Mouse (Mus musculus) midbrain, postnatal 0 days (tissue): Measurements from ENCODE around the gene Ptrh1. TPM values are rescaled to one million over a fixed set of nuclear protein-coding genes. Genes with fewer than 3 reads are reported as not detected.
A peak's percentile ranks its signal among the peaks of the same experiment; 100 is the strongest.

ENCODE experiments used
- ATAC-seq: fragments of 200-750 bp; cut with Nextera tagmentation; 2 replicates; pipeline ENCODE4 v1.8.0; 2017; ENCODE audit warnings: moderate number of reproducible peaks, mild to moderate bottlenecking, moderate TSS enrichment, moderate library complexity; ENCODE audit not compliant: low FRiP score
- DNase-seq: peaks from one replicate; pipeline ENCODE4 v3.0.0-alpha.2; 2015; ENCODE audit warnings: low spot score
- H3K27ac ChIP-seq: fragments of 300-500 bp; sonication (generic); 2 replicates; pipeline ENCODE4 v1.5.1; 2014; ENCODE audit warnings: low read depth, mild to moderate bottlenecking, low read length, mixed read lengths
- H3K27me3 ChIP-seq: fragments of 300-500 bp; sonication (generic); 2 replicates; pipeline ENCODE4 v1.6.1; 2014; ENCODE audit warnings: low read length, control low read depth, mixed read lengths; ENCODE audit not compliant: insufficient read depth
- H3K36me3 ChIP-seq: fragments of 300-500 bp; sonication (generic); 2 replicates; pipeline ENCODE4 v1.6.1; 2014; ENCODE audit warnings: low read length, control low read depth, mixed read lengths; ENCODE audit not compliant: insufficient read depth
- H3K4me1 ChIP-seq: fragments of 300-500 bp; sonication (generic); 2 replicates; pipeline ENCODE4 v1.6.1; 2014; ENCODE audit warnings: mild to moderate bottlenecking, control low read depth, antibody characterized with exemption, low read length, mixed read lengths; ENCODE audit not compliant: insufficient read depth
- H3K4me2 ChIP-seq: fragments of 300-500 bp; sonication (generic); 2 replicates; pipeline ENCODE4 v1.6.1; 2014; ENCODE audit warnings: low read depth, mild to moderate bottlenecking, low read length, mixed read lengths; ENCODE audit not compliant: poor library complexity, severe bottlenecking
- H3K4me3 ChIP-seq: fragments of 300-500 bp; sonication (generic); 2 replicates; pipeline ENCODE4 v1.5.1; 2014; ENCODE audit warnings: low read depth, mild to moderate bottlenecking, low read length, moderate library complexity
- H3K9ac ChIP-seq: fragments of 300-500 bp; sonication (generic); replicated peaks from 2 replicates; pipeline ENCODE4 v1.6.1; 2014; ENCODE audit warnings: mild to moderate bottlenecking, low read length, moderate library complexity, mixed read lengths; ENCODE audit not compliant: poor library complexity, severe bottlenecking
- H3K9me3 ChIP-seq: fragments of 300-500 bp; sonication (generic); 2 replicates; pipeline ENCODE4 v1.6.1; 2016; ENCODE audit warnings: low read length, control low read depth
- CTCF ChIP-seq: IDR thresholded peaks from 2 replicates; pipeline ENCODE4 v1.5.1; 2016; ENCODE audit warnings: antibody characterized with exemption, mild to moderate bottlenecking
- WGBS: fragments of 180-500 bp; shearing (Covaris S2); extraction: QIAGEN DNeasy Blood & Tissue Kit; methylation state at CpG from one replicate; pipeline ENCODE4 v1.1.7; 2014; 5-methylcytosine and 5-hydroxymethylcytosine counted together
- polyA plus RNA-seq: library from polyadenylated mRNA; unstranded; fragments of >200 nt; fragmentation: Nextera tagmentation; extraction: Ambion mirVana; gene quantifications from 2 replicates; pipeline ENCODE4 v1.2.1, GENCODE M21; 2015
- total RNA-seq: library from RNA; depleted of rRNA; stranded (reverse); fragments of >200 nt; gene quantifications from 2 replicates; pipeline ENCODE4 v1.2.3, GENCODE M21; 2014; rRNA removed

Ptrh1 gene
- total and polyA plus RNA-seq, 2 experiments from 2014 or later, result 2.1 to 3.9 TPM

DNA sequence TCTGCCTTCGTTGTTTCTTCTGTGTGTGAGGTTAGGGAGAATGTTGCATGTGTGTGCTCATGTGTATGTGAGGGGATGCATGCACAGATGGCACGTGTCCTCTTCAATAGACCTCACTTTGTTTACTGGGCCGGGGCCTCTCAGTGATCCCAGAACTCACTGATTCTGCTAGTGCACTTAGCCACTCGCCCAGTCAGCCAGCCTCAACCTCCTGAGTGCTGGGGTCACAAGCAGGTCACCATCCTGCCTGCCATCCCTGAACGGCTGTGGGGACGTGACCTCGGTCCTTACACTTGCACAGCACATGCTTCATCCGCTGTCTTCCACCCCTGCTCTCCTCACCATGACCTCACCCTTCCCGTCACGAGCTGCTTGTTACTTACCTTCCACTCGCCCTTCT, 47.6 kb downstream of the Ptrh1 start:
- Histone ChIP-seq H3K27ac (no peak overlapping the region), H3K9me3 (no peaks in the 10 kb centered on the region), H3K4me2 (no peak overlapping the region), H3K9ac (no peak overlapping the region), H3K4me1 (no peaks in the 10 kb centered on the region), H3K27me3 (no peaks in the 10 kb centered on the region), H3K4me3 (no peak overlapping the region), H3K36me3 (peaks cover 30% of the 10 kb centered on the region)
- WGBS, result 72% methylated on average over 11 of the region's 11 CpGs
- TF ChIP-seq CTCF, result no peak
- ATAC-seq (no peak), DNase-seq (peak; percentile 40)

DNA sequence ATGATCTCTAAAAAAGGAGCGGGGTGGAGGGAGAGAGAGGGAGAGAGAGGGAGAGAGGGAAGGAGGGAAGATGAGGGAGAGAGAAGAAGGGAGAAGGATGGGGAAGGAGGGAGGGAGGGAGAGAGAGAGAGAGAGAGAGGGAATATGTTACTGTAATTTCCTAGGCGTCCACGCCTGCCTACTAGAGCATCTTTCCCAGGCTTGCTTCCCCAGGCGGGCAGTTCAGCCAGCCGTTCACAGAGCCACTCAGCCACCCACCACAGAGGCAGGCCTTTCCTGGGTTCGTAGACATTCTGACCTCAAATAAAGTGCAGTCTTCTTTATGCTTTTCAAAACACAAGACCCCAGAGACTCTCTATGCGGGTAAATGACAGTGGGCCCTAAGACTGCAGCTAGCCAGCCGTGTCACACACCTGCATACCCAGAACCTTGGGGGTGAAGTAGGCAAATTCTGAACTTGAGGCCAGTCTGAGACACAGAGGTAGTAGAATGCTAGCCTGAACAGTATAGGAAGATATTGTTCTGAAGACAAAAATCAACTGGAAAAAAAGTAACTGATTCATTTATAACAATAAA, 48.1 kb downstream of the Ptrh1 start:
- TF ChIP-seq CTCF, result no peak
- no peak overlapping the region for H3K4me2 ChIP-seq
- no peaks in the 10 kb centered on the region for H3K9me3 ChIP-seq
- no peak overlapping the region for H3K27ac ChIP-seq
- DNase-seq, result no peak
- H3K9ac ChIP-seq, result no peak overlapping the region
- 68% methylated on average over 8 of the region's 8 CpGs for WGBS
- H3K4me3 ChIP-seq, result no peak overlapping the region
- H3K4me1 ChIP-seq, result no peaks in the 10 kb centered on the region
- H3K36me3 ChIP-seq, result peaks cover 25% of the 10 kb centered on the region
- no peak for ATAC-seq
- no peaks in the 10 kb centered on the region for H3K27me3 ChIP-seq

GRCm38 (mm10) chr2:32824181-32824580, 48.6 kb downstream of the Ptrh1 start:
- H3K4me2 ChIP-seq, result no peak overlapping the region
- H3K36me3 ChIP-seq, result peaks cover 21% of the 10 kb centered on the region
- peak; percentile 26 for DNase-seq
- H3K4me1 ChIP-seq, result no peaks in the 10 kb centered on the region
- H3K4me3 ChIP-seq, result no peak overlapping the region
- no peak overlapping the region for H3K9ac ChIP-seq
- H3K27ac ChIP-seq, result no peak overlapping the region
- 30% methylated on average over 8 of the region's 8 CpGs for WGBS
- no peak for TF ChIP-seq CTCF
- no peaks in the 10 kb centered on the region for H3K9me3 ChIP-seq
- H3K27me3 ChIP-seq, result no peaks in the 10 kb centered on the region
- no peak for ATAC-seq

DNA sequence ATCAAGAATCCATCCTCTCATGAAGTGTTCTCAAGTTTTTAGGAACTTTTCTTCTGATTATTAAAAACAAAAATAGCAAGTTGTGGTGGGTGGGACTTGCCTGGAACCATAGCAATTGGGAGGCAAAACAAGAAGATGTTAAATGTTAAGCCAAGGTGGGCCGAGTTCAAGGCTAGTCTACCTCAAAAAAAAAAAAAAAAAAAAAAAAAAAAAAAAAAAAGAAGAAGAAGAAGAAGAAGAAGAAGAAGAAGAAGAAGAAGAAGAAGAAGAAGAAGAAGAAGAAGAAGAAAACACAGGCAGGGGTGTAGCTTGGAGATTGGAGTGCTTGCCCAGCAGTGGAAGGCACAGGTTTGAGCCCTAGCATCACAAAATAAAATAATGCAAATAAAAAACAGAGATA, 49.2 kb downstream of the Ptrh1 start:
- no peak overlapping the region for H3K4me2 ChIP-seq
- no peaks in the 10 kb centered on the region for H3K9me3 ChIP-seq
- H3K36me3 ChIP-seq, result peaks cover 17% of the 10 kb centered on the region
- TF ChIP-seq CTCF, result no peak
- ATAC-seq (no peak), DNase-seq (no peak)
- H3K27me3 ChIP-seq, result no peaks in the 10 kb centered on the region
- no peak overlapping the region for H3K4me3 ChIP-seq
- H3K27ac ChIP-seq, result no peak overlapping the region
- no peaks in the 10 kb centered on the region for H3K4me1 ChIP-seq
- 90% methylated on average over 1 of the region's 1 CpGs for WGBS
- H3K9ac ChIP-seq, result no peak overlapping the region

- Histone ChIP-seq H3K4me1 (no peaks in the 10 kb centered on the region), H3K36me3 (peaks cover 10% of the 10 kb centered on the region), H3K9me3 (no peaks in the 10 kb centered on the region), H3K4me2 (no peak overlapping the region), H3K4me3 (no peak overlapping the region), H3K9ac (no peak overlapping the region), H3K27me3 (no peaks in the 10 kb centered on the region), H3K27ac (no peak overlapping the region)
- ATAC-seq (no peak), DNase-seq (no peak)
- TF ChIP-seq CTCF, result no peak
- WGBS, result 88% methylated on average over 6 of the region's 6 CpGs
Observed at GRCm38 (mm10) chr2:32825796-32826195, 50.2 kb downstream of the Ptrh1 start.

Other genes starting within 250 kb of the Ptrh1 start
- gene Fam102a, start 240.5 kb upstream of the Ptrh1 start, total RNA-seq, result 21.5 and 24.4 TPM in 2 replicates
- 6.8 and 7.2 TPM in 2 replicates for gene Fam102a, start 240.5 kb upstream of the Ptrh1 start, polyA plus RNA-seq
- 70.0 and 73.3 TPM in 2 replicates for gene Dpm2, start 204.9 kb upstream of the Ptrh1 start, total RNA-seq
- 135 and 143 TPM in 2 replicates for gene Dpm2, start 204.9 kb upstream of the Ptrh1 start, polyA plus RNA-seq
- gene Pip5kl1, start 201.0 kb upstream of the Ptrh1 start, total RNA-seq, result 19.3 and 20.0 TPM in 2 replicates
- 16.5 and 26.5 TPM in 2 replicates for gene Pip5kl1, start 201.0 kb upstream of the Ptrh1 start, polyA plus RNA-seq
- 0.16 and 0.33 TPM in 2 replicates for gene 9430097D07Rik, start 200.1 kb upstream of the Ptrh1 start, total RNA-seq
- gene 9430097D07Rik, start 200.1 kb upstream of the Ptrh1 start, polyA plus RNA-seq, result 0.69 and 0.82 TPM in 2 replicates
- 50.9 and 51.1 TPM in 2 replicates for gene St6galnac4, start 188.7 kb upstream of the Ptrh1 start, total RNA-seq
- 38.0 and 38.6 TPM in 2 replicates for gene St6galnac4, start 188.7 kb upstream of the Ptrh1 start, polyA plus RNA-seq
- 113 and 166 TPM in 2 replicates for gene St6galnac6, start 176.1 kb upstream of the Ptrh1 start, total RNA-seq
- gene St6galnac6, start 176.1 kb upstream of the Ptrh1 start, polyA plus RNA-seq, result 42.1 and 45.2 TPM in 2 replicates
- gene Ak1, start 154.0 kb upstream of the Ptrh1 start, total RNA-seq, result 99.6 and 107 TPM in 2 replicates
- 114 and 133 TPM in 2 replicates for gene Ak1, start 154.0 kb upstream of the Ptrh1 start, polyA plus RNA-seq
- gene Eng, start 129.2 kb upstream of the Ptrh1 start, total RNA-seq, result 16.7 and 20.0 TPM in 2 replicates
- 20.3 and 21.3 TPM in 2 replicates for gene Eng, start 129.2 kb upstream of the Ptrh1 start, polyA plus RNA-seq
- 24.6 and 25.9 TPM in 2 replicates for gene Fpgs, start 71.6 kb upstream of the Ptrh1 start, total RNA-seq
- 25.1 and 29.6 TPM in 2 replicates for gene Fpgs, start 71.6 kb upstream of the Ptrh1 start, polyA plus RNA-seq
- 88.1 and 92.4 TPM in 2 replicates for gene Cdk9, start 62.7 kb upstream of the Ptrh1 start, total RNA-seq
- gene Cdk9, start 62.7 kb upstream of the Ptrh1 start, polyA plus RNA-seq, result 58.2 and 59.4 TPM in 2 replicates
- 43.7 and 46.2 TPM in 2 replicates for gene Sh2d3c, start 54.7 kb upstream of the Ptrh1 start, total RNA-seq
- 54.4 and 54.6 TPM in 2 replicates for gene Sh2d3c, start 54.7 kb upstream of the Ptrh1 start, polyA plus RNA-seq
- gene 6330409D20Rik, start 34.8 kb upstream of the Ptrh1 start, total RNA-seq, result 2.5 and 3.8 TPM in 2 replicates
- gene 6330409D20Rik, start 34.8 kb upstream of the Ptrh1 start, polyA plus RNA-seq, result 3.7 and 4.0 TPM in 2 replicates
- 43.8 and 72.8 TPM in 2 replicates for gene Tor2a, start 18.6 kb upstream of the Ptrh1 start, total RNA-seq
- gene Tor2a, start 18.6 kb upstream of the Ptrh1 start, polyA plus RNA-seq, result 42.0 and 44.9 TPM in 2 replicates
- 0.90 and 3.2 TPM in 2 replicates for gene Ttc16, start 153 bp upstream of the Ptrh1 start, total RNA-seq
- 0.32 and 0.44 TPM in 2 replicates for gene Ttc16, start 153 bp upstream of the Ptrh1 start, polyA plus RNA-seq
- gene Cfap157, start 8.6 kb downstream of the Ptrh1 start, total RNA-seq, result 0.19 and 1.4 TPM in 2 replicates
- 0.48 and 1.1 TPM in 2 replicates for gene Cfap157, start 8.6 kb downstream of the Ptrh1 start, polyA plus RNA-seq
- 185 and 264 TPM in 2 replicates for gene Stxbp1, start 71.5 kb downstream of the Ptrh1 start, total RNA-seq
- gene Stxbp1, start 71.5 kb downstream of the Ptrh1 start, polyA plus RNA-seq, result 424 and 430 TPM in 2 replicates
- 39.5 and 40.9 TPM in 2 replicates for gene Fam129b, start 100.3 kb downstream of the Ptrh1 start, total RNA-seq
- 17.7 and 18.1 TPM in 2 replicates for gene Fam129b, start 100.3 kb downstream of the Ptrh1 start, polyA plus RNA-seq
- gene Rpl12, start 185.8 kb downstream of the Ptrh1 start, total RNA-seq, result 173 and 196 TPM in 2 replicates
- gene Rpl12, start 185.8 kb downstream of the Ptrh1 start, polyA plus RNA-seq, result 102 and 107 TPM in 2 replicates
- 31.4 and 37.3 TPM in 2 replicates for gene Lrsam1, start 185.8 kb downstream of the Ptrh1 start, total RNA-seq
- 25.3 and 26.2 TPM in 2 replicates for gene Lrsam1, start 185.8 kb downstream of the Ptrh1 start, polyA plus RNA-seq
- 34.6 and 36.0 TPM in 2 replicates for gene Slc2a8, start 206.3 kb downstream of the Ptrh1 start, total RNA-seq
- gene Slc2a8, start 206.3 kb downstream of the Ptrh1 start, polyA plus RNA-seq, result 30.7 and 34.8 TPM in 2 replicates